Mouse (Mus musculus): ENCODE results near the gene Dnmt3a.
A peak's percentile ranks its signal among the peaks of the same experiment; 100 is the strongest.

Dnmt3a gene

DNA sequence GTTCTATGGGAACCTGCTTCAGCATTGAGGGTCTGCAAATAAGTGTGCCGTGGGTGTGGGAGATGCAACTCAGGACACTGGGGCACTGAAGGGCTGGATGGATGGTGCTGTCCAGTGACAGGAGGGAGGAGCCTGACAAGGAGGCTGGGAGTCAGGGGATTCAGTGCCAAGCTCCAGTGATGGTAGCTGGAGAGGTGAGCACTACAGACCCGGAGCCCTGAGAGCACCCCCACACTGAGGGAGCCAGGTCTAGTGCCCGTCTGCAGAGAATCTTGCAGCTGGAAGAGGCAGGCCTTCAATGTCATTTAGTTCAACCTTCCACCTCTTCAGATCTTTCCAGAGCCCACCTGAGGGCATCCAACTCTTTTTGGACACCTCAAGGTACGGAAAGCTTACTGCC is at the start of gene Dnmt3a:
Dnmt3a (plus strand) TSS at position 156 of the 400 bp plus-strand sequence.
- no peak for DNase-seq (ENCODE audit: low read depth in 1 of 2, low spot score in 2 of 2)

DNA sequence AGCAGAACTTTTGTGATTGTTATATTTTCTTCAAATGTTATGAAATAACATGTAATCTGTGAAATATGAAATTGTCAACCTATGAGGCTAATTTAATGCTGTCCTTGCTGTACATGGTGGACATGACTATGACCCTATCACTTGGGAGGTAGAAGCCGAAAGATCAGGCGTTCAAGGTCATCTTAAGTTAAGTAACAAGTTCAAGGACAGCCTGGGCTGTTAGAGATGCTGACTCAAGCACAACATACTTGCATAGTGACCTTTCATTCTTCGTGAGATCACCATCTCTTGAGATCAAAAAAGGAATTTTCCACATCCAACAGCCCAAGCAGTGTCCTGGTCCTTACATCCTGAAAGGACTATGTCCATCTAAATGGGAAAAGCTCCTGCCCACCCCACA is 49.6 kb upstream of the Dnmt3a start:
- DNase-seq (ENCODE audit: low read depth in 1 of 2, low spot score in 2 of 2) = no peak

DNA sequence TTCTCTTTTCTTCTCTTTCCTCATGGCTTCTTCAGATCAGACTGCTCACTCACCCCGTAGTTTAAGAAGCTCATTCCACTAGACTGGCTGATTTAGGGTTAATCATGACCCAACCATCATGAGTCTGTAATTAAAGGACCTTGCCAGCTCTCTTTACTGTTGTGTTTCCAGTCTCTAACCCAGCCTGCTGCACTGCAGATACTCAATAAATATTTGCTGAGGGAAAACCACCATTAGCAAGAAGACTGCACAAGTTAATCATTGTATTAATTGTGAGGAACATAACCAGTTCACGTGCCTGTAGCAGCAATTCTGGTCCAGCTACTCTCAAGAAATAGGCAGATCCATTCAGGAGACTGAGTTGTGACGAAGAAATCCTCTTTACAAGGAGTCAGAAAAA is 47.7 kb upstream of the Dnmt3a start:
- DNase-seq (ENCODE audit: low read depth in 1 of 2, low spot score in 2 of 2) = no peak

DNA sequence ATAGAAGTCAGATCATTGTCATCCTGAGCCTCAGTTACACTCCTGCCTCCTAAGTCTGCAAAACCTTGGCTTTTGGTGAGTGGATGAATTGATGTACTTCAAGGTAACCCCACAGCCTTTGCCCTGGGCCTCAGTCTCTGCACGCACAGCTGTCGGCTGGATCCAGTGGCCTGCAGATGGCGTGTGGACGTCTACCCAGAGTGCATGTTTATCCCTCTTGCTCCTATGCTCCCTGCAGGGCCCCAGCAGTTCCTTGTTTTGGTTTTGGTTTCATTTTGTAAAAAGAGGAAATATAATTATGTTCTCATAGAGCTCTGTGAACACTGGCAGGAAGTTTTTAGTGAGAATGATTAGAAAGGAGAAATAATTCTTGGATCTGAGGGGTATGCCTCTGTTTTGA is 46.4 kb upstream of the Dnmt3a start:
- DNase-seq (ENCODE audit: low read depth in 1 of 2, low spot score in 2 of 2) = peak; percentile 52 to 53

DNA sequence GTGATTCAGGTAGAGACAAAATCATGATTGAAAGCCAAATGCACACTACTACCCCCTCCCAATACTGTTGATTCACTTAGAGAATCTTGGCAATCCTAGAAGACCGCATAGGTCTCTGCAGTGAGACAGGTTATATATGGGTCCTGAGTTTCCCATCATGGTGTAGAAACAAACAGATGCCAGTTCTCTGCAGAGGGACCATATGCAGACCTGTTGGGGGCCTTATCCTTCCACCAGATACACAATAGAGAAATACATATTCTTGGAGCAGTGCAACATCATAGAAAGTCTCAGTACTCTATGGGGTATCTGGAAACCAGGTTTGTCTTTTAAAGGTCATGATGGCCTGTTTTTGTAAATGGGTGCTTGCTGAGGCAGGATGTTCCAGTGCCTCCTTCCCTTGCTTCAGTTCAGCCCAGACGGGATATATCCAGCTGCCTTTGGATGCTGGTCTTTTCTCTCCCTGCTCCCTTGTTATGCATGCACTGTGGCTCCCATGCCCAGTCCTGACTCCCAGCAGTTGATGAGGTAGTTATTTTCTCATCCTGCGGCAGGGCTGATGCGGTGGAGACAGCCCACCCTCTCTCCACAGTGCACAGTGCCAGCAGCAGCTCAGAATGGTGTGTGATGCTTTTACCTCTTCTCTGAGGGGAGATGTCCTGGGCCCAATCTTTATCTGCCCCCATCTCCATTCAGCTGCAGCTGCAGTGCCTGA is 44.8 kb upstream of the Dnmt3a start:
- no peak for DNase-seq (ENCODE audit: low read depth in 1 of 2, low spot score in 2 of 2)

DNA sequence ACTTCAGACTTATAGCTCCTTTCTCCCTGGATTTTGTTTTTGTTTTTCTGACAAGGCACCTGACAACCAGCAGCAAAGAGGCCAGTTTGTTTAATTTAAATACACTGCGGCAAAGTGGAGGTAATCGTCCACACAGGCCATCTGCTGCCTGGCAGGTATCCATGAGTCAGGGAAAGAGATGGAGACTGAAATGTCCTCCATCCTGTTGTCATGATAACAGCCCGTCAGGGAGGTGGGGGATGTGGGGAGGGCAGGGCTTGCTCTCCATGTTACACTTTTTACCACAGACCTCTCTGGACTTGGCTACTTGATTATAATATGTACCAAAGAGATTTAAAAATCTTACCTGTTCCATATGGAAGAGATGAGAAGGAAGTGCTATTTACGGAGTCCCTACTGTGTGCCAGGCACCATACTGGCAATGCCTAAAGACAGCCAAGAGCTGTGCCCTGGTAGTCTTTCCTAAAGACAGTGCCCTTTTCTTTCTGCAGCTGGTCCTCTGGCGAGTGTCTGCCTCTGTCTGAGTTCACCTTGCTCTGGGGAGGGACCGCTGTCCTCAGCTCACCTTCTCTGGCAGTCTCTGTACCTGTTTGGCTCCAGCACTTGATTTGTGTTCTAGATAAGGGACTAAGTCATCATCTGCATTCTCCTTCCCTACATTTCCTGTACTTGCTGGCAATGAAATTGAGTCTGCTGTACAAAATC is 44.1 kb upstream of the Dnmt3a start:
- DNase-seq (ENCODE audit: low read depth in 1 of 2, low spot score in 2 of 2) = no peak

DNA sequence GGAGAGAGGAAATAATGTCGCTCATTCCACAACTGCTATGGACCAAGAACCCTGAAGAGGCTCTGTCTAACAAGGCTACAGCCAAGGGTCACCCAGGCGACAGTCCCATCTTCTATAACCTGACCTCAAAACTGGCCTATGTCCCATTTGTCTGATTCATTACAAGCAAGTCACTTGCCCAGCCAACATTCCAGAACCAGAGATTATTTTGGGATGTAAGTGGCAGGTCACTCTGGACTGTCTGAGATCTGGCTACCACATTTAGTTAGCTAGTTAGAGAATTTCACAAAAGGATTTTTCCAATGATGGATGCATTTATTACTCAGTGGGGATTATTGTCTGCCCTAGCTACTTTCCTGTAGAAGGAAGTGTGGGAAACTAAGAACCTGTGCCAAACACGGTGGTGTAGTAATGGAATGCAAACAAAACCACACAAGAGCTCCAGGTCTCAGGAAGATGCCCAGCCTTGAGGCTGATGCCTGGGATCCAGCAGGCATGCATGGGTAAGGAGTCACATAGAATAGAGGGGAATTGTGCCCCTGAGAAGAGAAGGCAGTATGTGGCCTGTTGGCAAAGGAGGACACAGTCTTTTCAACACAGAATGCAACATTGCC is 41.5 kb upstream of the Dnmt3a start:
- DNase-seq (ENCODE audit: low read depth in 1 of 2, low spot score in 2 of 2) = no peak

DNA sequence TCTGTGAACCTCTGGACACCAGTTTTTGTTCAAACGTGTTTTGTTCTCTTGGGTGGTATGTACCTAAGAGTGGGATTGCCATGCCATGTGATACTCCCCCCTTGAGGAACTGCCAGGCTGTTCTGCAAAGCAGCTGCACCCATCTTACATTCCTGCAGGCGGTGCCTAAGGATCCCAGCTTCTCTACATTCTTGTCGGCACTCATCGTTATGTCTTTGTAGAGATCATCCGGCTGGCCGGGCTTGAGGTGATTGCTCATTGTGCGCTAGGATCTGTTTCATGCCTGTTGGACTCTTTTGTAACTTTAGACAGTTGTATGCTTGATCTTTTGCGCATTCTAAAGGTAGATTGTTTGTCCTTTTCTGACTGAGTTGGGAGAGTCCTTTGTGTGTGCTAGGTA is 38.4 kb upstream of the Dnmt3a start:
- no peak for DNase-seq (ENCODE audit: low read depth in 1 of 2, low spot score in 2 of 2)

DNA sequence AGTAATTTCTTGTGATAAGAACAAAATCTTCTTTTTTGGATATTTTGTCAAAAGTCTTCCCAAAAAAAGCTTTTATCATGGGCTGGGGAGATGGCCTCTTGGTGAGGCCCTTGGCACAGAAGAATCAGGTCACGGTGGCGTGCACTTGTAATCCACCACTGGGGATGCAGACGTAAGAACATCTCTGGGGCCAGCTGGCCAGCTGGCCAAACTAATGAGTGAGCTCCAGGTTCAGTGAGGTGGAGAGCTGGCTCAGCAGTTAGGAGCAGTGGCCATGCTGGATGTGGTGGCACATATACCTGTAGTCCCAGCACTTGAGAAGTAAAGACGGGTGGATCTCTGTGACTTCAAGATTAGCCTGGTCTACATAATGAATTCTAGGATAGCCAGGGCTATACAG is 37.4 kb upstream of the Dnmt3a start:
- no peak for DNase-seq (ENCODE audit: low read depth in 1 of 2, low spot score in 2 of 2)

DNA sequence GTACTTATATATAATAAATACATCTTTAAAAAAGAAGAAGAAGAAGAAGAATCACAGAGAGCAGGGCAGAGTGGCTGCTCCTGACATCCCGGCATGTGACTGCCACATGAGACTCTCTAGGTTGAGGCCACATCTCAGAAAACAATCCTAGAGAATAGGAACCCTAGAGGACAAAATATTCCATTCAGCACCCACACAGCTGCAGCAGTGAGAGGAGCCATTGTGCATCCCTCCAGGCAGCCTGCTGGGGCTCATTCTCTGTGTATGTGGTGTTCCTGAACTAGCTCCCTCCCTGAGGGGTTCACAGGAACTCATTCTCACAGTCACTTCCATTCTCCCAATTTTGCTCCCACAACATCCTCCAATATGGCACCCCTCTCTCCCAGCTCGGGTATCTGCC is 35.3 kb upstream of the Dnmt3a start:
- DNase-seq (ENCODE audit: low read depth in 1 of 2, low spot score in 2 of 2) = no peak

DNA sequence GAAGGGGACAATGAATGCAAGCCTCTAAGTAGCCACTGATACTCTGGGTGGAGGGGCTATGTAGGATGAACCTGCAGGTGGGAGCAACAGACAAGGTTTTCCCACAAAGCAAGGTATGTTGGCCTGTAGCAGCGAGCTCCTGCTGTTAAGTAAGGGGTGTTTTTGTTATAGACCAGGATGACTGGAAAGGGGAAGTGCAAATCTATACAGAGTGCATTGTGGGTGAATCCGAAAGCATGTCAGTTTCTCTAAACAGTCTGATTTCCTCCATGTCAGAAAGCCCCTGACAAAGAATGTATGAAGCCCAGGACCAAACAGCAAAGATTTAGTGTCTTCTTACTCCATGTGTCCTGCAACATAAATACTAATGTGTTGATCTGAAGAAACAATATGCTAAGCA is 34.7 kb upstream of the Dnmt3a start:
- no peak for DNase-seq (ENCODE audit: low read depth in 1 of 2, low spot score in 2 of 2)

DNA sequence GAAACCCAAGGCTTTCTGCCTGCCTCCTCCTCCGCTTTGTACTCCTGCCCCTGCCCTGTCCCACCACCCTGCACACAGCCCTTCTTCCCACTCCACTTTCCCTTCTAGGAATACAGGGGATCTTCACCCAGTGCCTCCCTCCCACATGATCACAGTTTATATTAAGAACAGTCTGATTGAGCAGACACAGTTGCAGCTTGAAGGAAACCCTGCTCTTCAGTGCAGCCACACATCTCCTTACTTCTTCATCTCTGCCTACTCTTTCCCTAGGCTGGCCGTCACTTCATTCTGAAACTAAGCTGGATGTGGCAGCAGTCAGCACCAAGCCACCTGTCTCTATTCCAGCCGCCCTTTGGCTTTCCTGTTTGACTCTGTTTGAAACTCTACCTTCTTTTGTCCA is 32.2 kb upstream of the Dnmt3a start:
- DNase-seq (ENCODE audit: low read depth in 1 of 2, low spot score in 2 of 2) = no peak

DNA sequence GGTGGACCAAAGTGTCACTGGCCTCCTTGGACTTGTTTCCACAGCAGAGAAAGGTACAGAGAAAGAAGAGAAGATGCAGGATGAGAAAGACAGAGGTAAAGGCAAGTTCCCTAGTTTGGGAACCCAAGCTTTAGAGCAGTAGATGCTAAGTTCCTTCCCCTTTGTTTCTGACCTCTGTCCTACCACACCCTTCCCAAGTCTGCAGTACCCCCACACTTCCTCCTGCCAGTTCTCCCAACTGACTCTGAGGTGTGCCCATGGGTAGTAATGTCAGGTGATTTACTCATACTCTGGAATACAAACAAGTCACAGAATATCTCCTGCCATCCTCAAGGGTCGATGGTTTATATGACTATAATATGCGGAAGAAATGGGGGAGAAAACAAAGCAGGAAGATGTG is 29.8 kb upstream of the Dnmt3a start:
- no peak for DNase-seq (ENCODE audit: low read depth in 1 of 2, low spot score in 2 of 2)

DNA sequence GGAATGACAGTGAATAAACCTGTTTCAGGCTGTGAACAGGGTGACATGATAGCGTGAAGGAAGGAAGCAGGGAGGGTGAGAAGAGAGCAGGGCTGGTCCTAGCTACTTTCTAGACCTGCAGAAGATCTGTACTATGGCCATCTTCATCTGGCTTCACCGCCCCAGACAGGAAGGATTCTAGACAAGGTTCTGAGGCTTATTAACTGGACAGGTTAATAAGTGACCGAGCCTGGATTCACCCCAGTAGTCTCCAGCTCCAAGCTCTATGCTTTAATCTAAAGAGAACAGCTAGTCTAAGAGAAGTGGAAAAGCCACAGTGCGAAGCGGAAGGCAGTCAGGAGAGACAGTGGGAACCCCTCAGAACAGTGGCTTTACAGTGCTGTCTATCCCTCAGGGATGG is 28.1 kb upstream of the Dnmt3a start:
- DNase-seq (ENCODE audit: low read depth in 1 of 2, low spot score in 2 of 2) = no peak

DNA sequence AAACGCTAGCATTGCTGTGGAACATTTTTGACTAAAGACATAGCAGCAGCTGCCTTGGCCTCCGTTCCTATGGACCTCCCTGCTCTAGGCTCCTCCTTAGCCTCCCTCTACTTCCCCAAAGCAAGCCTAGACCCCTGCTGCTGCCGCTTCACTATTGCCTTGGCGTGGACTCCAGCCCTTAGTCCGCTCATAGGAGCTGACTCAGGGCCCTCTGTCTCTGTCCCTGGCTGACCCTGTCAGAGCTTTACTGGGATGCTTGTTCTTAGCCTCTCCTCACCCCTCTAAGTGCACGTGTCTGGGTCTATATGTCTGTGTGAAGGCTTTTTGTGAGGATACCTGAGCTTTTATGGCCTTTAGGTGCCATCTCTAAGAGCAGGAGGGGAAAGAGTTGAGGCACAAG is 27.5 kb upstream of the Dnmt3a start:
- DNase-seq (ENCODE audit: low read depth in 1 of 2, low spot score in 2 of 2) = no peak

DNA sequence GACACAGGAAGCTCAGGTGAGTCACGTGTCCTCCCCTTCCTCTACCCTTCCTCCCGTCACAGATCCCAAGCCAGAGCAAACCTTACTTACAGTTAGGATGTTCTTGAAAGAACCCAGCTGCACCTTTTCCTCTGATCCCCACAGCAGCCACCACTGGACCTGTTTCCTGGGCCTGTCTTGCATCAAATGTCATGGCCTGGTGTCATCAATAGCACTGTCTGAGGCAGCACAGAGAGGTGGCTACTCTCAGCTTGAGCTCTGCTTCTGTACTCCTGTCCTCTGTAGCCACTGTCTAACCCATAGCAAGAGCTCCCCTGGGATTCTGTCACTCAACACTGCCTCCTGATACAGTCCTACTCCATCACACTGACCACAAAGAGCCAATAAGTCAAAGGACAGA is 26.2 kb upstream of the Dnmt3a start:
- DNase-seq (ENCODE audit: low read depth in 1 of 2, low spot score in 2 of 2) = no peak

DNA sequence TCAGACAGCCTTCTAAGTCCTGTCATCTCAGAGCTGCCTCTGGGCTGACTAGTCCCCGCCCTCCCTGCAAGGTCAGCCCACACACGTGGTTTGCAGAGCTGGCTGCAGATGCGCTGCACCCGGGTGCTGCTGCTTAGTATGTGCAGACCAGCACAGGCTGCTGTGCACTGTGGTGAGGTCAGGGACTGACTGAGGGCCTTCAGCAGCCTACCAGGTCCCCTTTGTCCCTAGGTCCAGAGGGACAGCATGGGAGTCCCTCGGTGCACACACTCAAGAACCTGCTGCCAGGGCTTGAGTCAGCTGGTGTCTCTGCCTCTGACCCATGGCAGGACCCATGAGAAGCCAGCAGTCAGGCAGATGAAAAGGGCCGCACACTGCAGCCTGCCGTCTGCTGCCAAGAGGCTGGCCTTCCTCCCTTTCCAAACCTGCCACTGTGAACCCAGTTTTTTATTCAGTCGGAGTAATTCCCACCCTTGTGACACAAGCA is 25.4 kb upstream of the Dnmt3a start:
- peak; percentile 9 to 40 for DNase-seq (ENCODE audit: low read depth in 1 of 2, low spot score in 2 of 2)

DNA sequence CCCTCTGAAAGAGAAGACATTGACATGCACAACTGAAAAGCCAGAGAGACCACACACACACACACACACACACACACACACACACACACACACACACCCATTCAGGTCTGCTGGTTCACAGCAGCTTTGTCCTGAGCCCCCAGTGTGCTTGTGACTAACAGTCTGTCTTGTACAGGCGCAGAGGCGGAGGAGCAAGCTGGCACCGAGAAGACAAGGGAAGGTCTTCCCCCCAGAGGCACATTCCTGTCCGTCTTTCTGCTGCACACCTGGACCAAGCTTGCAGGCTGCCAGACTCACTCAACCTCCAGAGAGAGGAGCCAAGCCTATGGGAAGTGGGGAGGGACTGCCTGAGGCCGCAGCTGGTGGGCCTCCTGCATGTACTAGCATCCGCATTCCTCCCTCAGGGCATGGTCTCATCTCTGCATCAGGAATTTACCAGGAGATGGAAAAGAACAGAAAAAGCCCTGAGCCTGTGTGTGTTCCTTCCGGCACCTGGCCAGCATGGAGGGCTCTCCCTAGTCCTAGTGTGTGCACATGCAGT is 24.8 kb upstream of the Dnmt3a start:
- no peak for DNase-seq (ENCODE audit: low read depth in 1 of 2, low spot score in 2 of 2)

DNA sequence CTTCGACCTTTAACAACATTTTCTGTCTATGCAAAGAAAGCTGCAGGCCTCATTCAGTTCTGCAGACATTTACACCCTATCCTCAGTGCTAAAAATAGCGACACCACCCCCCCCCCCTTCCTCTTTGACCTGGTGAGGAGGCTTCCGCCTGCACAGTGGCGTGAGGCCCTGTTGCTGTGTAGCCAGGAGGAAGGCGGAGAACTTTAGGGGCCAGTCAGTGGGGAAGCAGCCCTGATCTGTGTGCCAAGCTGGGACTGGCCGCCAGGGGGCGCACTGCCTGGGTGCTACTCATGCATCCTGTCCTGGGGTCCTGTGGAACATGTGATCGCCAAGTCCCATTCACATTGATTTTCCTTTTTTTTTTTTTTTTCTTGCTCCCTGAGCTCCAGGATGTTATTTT is 24.3 kb upstream of the Dnmt3a start:
- DNase-seq (ENCODE audit: low read depth in 1 of 2, low spot score in 2 of 2) = peak; percentile 59 to 85

DNA sequence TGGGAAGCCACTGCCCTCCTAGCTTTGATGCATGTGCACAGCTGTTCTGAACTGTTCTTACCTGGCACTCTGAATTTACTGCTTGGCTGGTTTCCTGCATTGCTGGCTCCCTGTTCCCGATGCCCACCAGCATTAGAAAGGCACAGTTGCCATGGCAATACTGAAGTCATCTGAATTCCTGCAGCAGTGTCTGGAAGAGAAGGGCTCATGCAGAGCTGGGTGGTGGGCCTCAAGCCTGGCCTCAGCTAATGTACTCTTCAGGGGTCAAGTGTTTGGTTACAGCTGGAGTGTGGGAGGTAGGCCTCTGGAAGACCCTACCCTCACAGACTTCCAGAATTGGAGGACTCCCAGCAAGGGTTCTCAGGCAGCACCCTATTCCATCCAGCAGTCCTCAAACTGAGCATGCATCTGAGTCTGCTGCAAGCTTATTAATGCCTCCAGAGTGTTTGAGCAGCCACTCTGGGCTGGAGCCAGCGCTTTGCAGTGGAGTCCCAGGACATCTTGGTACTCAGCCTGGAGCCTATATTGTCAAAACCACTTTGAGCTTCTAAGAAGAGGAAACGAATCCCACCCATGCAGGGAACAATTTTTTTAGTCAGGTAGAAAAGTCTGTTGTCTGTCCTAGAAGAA is 22.5 kb upstream of the Dnmt3a start:
- DNase-seq (ENCODE audit: low read depth in 1 of 2, low spot score in 2 of 2) = no peak

DNA sequence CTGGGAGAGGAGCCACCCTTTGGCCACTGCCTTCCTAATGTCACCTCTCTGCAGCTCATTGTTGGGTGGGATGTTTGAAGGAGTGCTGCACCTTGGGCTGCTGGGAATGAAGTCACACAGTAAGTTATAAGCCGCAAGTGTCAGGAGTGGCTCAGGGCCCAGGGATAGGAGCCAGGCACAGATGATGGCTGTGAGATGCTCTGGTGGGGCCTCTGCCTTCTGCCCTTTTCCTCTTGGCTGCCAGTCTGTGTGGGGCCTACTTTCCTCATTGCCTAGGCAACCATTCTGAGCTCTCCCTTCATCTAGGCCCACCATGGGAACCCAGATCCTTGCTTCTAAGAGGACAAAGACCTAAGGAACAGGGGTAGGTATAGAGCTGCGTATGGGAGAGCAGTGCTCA is 21.5 kb upstream of the Dnmt3a start:
- DNase-seq (ENCODE audit: low read depth in 1 of 2, low spot score in 2 of 2) = no peak

DNA sequence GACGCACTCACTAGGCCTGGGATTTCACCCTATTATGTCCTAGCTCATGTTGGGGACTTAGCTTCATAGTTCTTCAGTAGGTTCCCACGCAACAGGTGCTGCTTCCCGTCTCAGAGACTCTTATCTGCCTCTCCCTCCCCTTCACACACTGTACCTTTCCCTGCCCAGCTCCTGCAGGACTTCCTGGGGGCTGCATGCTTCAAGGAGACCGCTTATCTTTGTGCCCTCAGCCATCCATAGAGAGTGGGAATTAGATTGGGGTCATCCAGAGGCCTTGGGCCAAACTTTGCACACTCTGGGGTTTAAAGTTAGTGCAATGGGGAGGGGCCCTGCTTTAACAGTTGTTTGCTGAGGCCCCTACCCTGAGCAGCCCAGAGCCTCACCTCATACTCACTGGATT is 21.1 kb upstream of the Dnmt3a start:
- no peak for DNase-seq (ENCODE audit: low read depth in 1 of 2, low spot score in 2 of 2)
